Comparison of ENCODE assay signal across 19 mouse cellular contexts in the genomic region with DNA sequence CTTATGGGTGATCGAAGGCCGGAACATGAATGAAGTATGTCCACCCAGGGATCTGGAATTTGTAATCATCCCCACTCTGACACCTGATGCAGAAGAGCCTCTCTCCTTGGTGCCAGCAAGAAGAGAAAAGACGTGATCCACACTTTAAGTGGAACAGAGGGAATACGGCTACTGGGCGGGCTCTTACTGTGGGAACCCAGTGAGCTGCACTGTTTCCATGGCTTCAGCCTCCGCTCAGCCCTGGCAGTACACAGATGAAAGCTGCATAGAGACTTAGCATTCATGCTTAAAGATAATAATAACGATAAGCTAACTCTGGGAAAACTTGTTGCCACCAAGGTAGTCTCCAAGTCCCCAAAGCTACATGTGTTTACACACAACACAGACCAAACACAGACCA.
DNase-seq lines count a peak whose midpoint lies in the region; ATAC-seq lines count a peak whose summit lies in the region.
"Had no signal": no experiment of that assay in that cellular context is flagged by ENCODE, and none has a peak within 500 bp of the region (broad histone marks: within the 10 kb centered on the region; RNA-seq: fewer than 3 reads in every experiment).

No protein-coding gene starts in this region.

- intact Hi-C loops in left cerebral cortex, postnatal 14 days (cut with DNase I) = no loop called here
- intact Hi-C loops in left cerebral cortex, postnatal 4 days (cut with DNase I) = no loop called here

- DNase-seq in frontal cortex, postnatal 25 days (ENCODE audit: low spot score in 2 of 2) = no peak
- peak; percentile 62 to 65 for DNase-seq in left cerebral cortex, postnatal 14 days (ENCODE audit: low spot score in 2 of 2)
- DNase-seq in left cerebral cortex, postnatal 4 days = no peak
- peak; percentile 43 to 46 for DNase-seq in right cerebral cortex, adult 2 months (ENCODE audit: low spot score in 2 of 2)
- DNase-seq in right cerebral cortex, postnatal 14 days = no peak
- no peak for DNase-seq in cerebellum, postnatal 14 days
- DNase-seq: adrenal gland, postnatal 10 days; cerebellum, adult 11 months; cerebellum, adult 9-10 months; embryo, embryonic 11 days; gastrocnemius, postnatal 25 days; kidney, adult 8-10 months; kidney, postnatal 14 days; spleen, adult 18-20 months; thymus, adult 2 months; thymus, postnatal 36 days had no signal

- peak; percentile 76 for ATAC-seq in frontal cortex, adult (ENCODE audit: low TSS enrichment)
- ATAC-seq: intestine, embryonic 16.5 days; Patski had no signal

Comparison
In these comparisons a context has a peak if more than half of its experiments do, and no peak if none do; other contexts are left out.
1. DNase-seq: peak in left cerebral cortex, postnatal 14 days (2 of 2) and right cerebral cortex, adult 2 months (2 of 2); none in frontal cortex, postnatal 25 days (0 of 2), left cerebral cortex, postnatal 4 days (single experiment), right cerebral cortex, postnatal 14 days (single experiment) and cerebellum, postnatal 14 days (0 of 2).